ENCODE assay signal across 24 mouse cellular contexts in genomic region chr5:127396889-127397288, GRCm38 (mm10).
DNase-seq lines count a peak whose midpoint lies in the region; ATAC-seq and TF ChIP-seq lines count a peak whose summit lies in the region.
"Had no signal": no experiment of that assay in that cellular context is flagged by ENCODE, and none has a peak within 500 bp of the region (broad histone marks: within the 10 kb centered on the region; RNA-seq: fewer than 3 reads in every experiment).

No protein-coding gene starts in this region.

- intact Hi-C loops in heart, postnatal 36 days (cut with DNase I) = no loop called here

- no peak overlapping the region for H3K9ac ChIP-seq in forebrain, embryonic 12.5 days
- no peak overlapping the region for H3K9ac ChIP-seq in heart, embryonic 16.5 days (ENCODE audit: low read length)
- H3K9ac ChIP-seq in limb, embryonic 11.5 days (ENCODE audit: low read length) = no peak overlapping the region
- no peak overlapping the region for H3K9ac ChIP-seq in ES-E14 (ENCODE audit: insufficient read depth, low read depth, low read length, poor library complexity, severe bottlenecking)
- H3K9ac ChIP-seq: embryonic facial prominence, embryonic 12.5 days; embryonic facial prominence, embryonic 15.5 days; forebrain, embryonic 13.5 days; hindbrain, embryonic 12.5 days; hindbrain, embryonic 15.5 days had no signal

- 90% methylated on average over 9 of the region's 9 CpGs for WGBS in forebrain, embryonic 10.5 days
- WGBS in forebrain, embryonic 12.5 days = 85% methylated on average over 9 of the region's 9 CpGs
- 43% methylated on average over 9 of the region's 9 CpGs for WGBS in heart, embryonic 16.5 days
- WGBS in limb, embryonic 11.5 days = 82% methylated on average over 9 of the region's 9 CpGs
- 76% methylated on average over 9 of the region's 9 CpGs for WGBS in limb, embryonic 10.5 days

- H3K27ac ChIP-seq in forebrain, embryonic 10.5 days = peak overlapping the region; percentile 61; the same call in 1 of the 2 replicates
- H3K27ac ChIP-seq in forebrain, embryonic 12.5 days = no peak overlapping the region
- no peak overlapping the region for H3K27ac ChIP-seq in heart, embryonic 16.5 days (ENCODE audit: low read length)
- H3K27ac ChIP-seq in limb, embryonic 11.5 days (replicated peaks; ENCODE audit: low read depth, low read length) = no peak overlapping the region
- H3K27ac ChIP-seq in limb, embryonic 10.5 days = no peak overlapping the region
- H3K27ac ChIP-seq in ES-E14 (ENCODE audit: insufficient read depth, low read depth, low read length, poor library complexity, severe bottlenecking) = no peak overlapping the region
- H3K27ac ChIP-seq: embryonic facial prominence, embryonic 12.5 days; embryonic facial prominence, embryonic 15.5 days; forebrain, embryonic 13.5 days; hindbrain, embryonic 12.5 days; hindbrain, embryonic 15.5 days had no signal

- H3K4me1 ChIP-seq in forebrain, embryonic 10.5 days = peaks cover 35% of the 10 kb centered on the region
- H3K4me1 ChIP-seq in forebrain, embryonic 12.5 days = peaks cover 13% of the 10 kb centered on the region
- H3K4me1 ChIP-seq in heart, embryonic 16.5 days (ENCODE audit: control insufficient read depth, insufficient read depth, low read length) = no peaks in the 10 kb centered on the region; the same call in 1 of the 2 replicates
- no peaks in the 10 kb centered on the region for H3K4me1 ChIP-seq in limb, embryonic 11.5 days (ENCODE audit: control insufficient read depth, insufficient read depth, low read length)
- peaks cover 27% of the 10 kb centered on the region for H3K4me1 ChIP-seq in limb, embryonic 10.5 days
- no peaks in the 10 kb centered on the region for H3K4me1 ChIP-seq in ES-E14 (ENCODE audit: control insufficient read depth in 2 of 2, insufficient read depth in 2 of 2, low read length in 2 of 2, poor library complexity in 1 of 2)

- H3K4me3 ChIP-seq in forebrain, embryonic 10.5 days = no peak overlapping the region
- no peak overlapping the region for H3K4me3 ChIP-seq in forebrain, embryonic 12.5 days (replicated peaks)
- no peak overlapping the region for H3K4me3 ChIP-seq in heart, embryonic 16.5 days (ENCODE audit: low read length)
- no peak overlapping the region for H3K4me3 ChIP-seq in limb, embryonic 11.5 days (ENCODE audit: low read depth, low read length)
- H3K4me3 ChIP-seq in limb, embryonic 10.5 days = no peak overlapping the region
- H3K4me3 ChIP-seq in ES-E14 (ENCODE audit: insufficient read depth in 1 of 2, low read depth in 1 of 2, low read length in 2 of 2, poor library complexity in 1 of 2, severe bottlenecking in 1 of 2) = no peak overlapping the region
- H3K4me3 ChIP-seq: embryonic facial prominence, embryonic 12.5 days; embryonic facial prominence, embryonic 15.5 days; forebrain, embryonic 13.5 days; hindbrain, embryonic 12.5 days; hindbrain, embryonic 15.5 days had no signal

- H3K27me3 ChIP-seq in forebrain, embryonic 10.5 days (ENCODE audit: poor library complexity, severe bottlenecking) = no peaks in the 10 kb centered on the region
- H3K27me3 ChIP-seq in forebrain, embryonic 12.5 days = no peaks in the 10 kb centered on the region
- no peaks in the 10 kb centered on the region for H3K27me3 ChIP-seq in heart, embryonic 16.5 days (ENCODE audit: control insufficient read depth, insufficient read depth, low read length)
- no peaks in the 10 kb centered on the region for H3K27me3 ChIP-seq in limb, embryonic 11.5 days (ENCODE audit: control insufficient read depth, insufficient read depth, low read length)
- no peaks in the 10 kb centered on the region for H3K27me3 ChIP-seq in limb, embryonic 10.5 days (ENCODE audit: low read depth, poor library complexity, severe bottlenecking)
- H3K27me3 ChIP-seq: embryonic facial prominence, embryonic 12.5 days; embryonic facial prominence, embryonic 15.5 days; forebrain, embryonic 13.5 days; hindbrain, embryonic 15.5 days; Patski had no signal

- H3K36me3 ChIP-seq in forebrain, embryonic 10.5 days (replicated peaks) = no peaks in the 10 kb centered on the region
- no peaks in the 10 kb centered on the region for H3K36me3 ChIP-seq in forebrain, embryonic 12.5 days (replicated peaks)
- H3K36me3 ChIP-seq in heart, embryonic 16.5 days (ENCODE audit: control insufficient read depth, insufficient read depth) = no peaks in the 10 kb centered on the region
- no peaks in the 10 kb centered on the region for H3K36me3 ChIP-seq in limb, embryonic 11.5 days (ENCODE audit: control insufficient read depth, insufficient read depth, low read length)
- peaks cover 9% of the 10 kb centered on the region; the same call in 1 of the 2 replicates for H3K36me3 ChIP-seq in limb, embryonic 10.5 days
- no peaks in the 10 kb centered on the region for H3K36me3 ChIP-seq in ES-E14 (ENCODE audit: control insufficient read depth, insufficient read depth, low read length, poor library complexity, severe bottlenecking)
- H3K36me3 ChIP-seq: embryonic facial prominence, embryonic 12.5 days; embryonic facial prominence, embryonic 15.5 days; G1E; hindbrain, embryonic 12.5 days; hindbrain, embryonic 15.5 days had no signal

- H3K4me2 ChIP-seq in forebrain, embryonic 12.5 days = no peak overlapping the region
- H3K4me2 ChIP-seq in heart, embryonic 16.5 days (ENCODE audit: low read depth, low read length) = no peak overlapping the region
- no peak overlapping the region for H3K4me2 ChIP-seq in limb, embryonic 11.5 days (ENCODE audit: low read depth, severe bottlenecking)
- H3K4me2 ChIP-seq: embryonic facial prominence, embryonic 12.5 days; embryonic facial prominence, embryonic 15.5 days; forebrain, embryonic 13.5 days; heart, embryonic 11.5 days; hindbrain, embryonic 12.5 days; hindbrain, embryonic 15.5 days had no signal

- ATAC-seq in forebrain, embryonic 12.5 days (ENCODE audit: low FRiP score) = no peak
- ATAC-seq in heart, embryonic 16.5 days (replicated peaks; ENCODE audit: extremely low read depth, insufficient read depth, low FRiP score) = 0 out of 2 replicates have a peak, but pooled peaks have one; percentile 45
- ATAC-seq in limb, embryonic 11.5 days (ENCODE audit: insufficient number of reproducible peaks, low FRiP score, low TSS enrichment, low read depth) = no peak
- ATAC-seq: forebrain, embryonic 13.5 days; forebrain, embryonic 16.5 days; intestine, postnatal 0 days; Patski had no signal

- in situ Hi-C loops in ES-E14 (cut with MboI; ENCODE audit: low sequenced_read_pairs in 2 of 2, unreplicated experiment in 2 of 2) = no loop called here

- DNase-seq in forebrain, embryonic 10.5 days (ENCODE audit: extremely low spot score, low spot score) = no peak
- DNase-seq in heart, postnatal 36 days = no peak
- DNase-seq in limb, embryonic 11.5 days (ENCODE audit: low spot score) = peak; percentile 27
- DNase-seq in limb, embryonic 10.5 days (ENCODE audit: low spot score) = no peak
- DNase-seq in ES-E14 (ENCODE audit: low read depth, low spot score) = no peak
- DNase-seq: adrenal gland, postnatal 10 days; cerebellum, adult 11 months; cerebellum, adult 2 months; cerebellum, adult 9-11 months; cerebellum, postnatal 25 days; gastrocnemius, postnatal 10 days; gastrocnemius, postnatal 36 days had no signal

- H3K9me3 ChIP-seq in forebrain, embryonic 10.5 days = peaks cover 6% of the 10 kb centered on the region; the same call in 1 of the 2 replicates
- no peaks in the 10 kb centered on the region for H3K9me3 ChIP-seq in forebrain, embryonic 12.5 days
- 0 out of 2 replicates have a peak, but pooled peaks cover 2% of the 10 kb centered on the region for H3K9me3 ChIP-seq in heart, embryonic 16.5 days (replicated peaks; ENCODE audit: control insufficient read depth, low read length)
- no peaks in the 10 kb centered on the region for H3K9me3 ChIP-seq in limb, embryonic 11.5 days (ENCODE audit: control insufficient read depth, low read length)
- H3K9me3 ChIP-seq in limb, embryonic 10.5 days (replicated peaks) = no peaks in the 10 kb centered on the region
- no peaks in the 10 kb centered on the region for H3K9me3 ChIP-seq in ES-E14 (ENCODE audit: control insufficient read depth, insufficient read depth, low read depth, low read length)
- H3K9me3 ChIP-seq: embryonic facial prominence, embryonic 12.5 days; embryonic facial prominence, embryonic 15.5 days; forebrain, embryonic 13.5 days; hindbrain, embryonic 15.5 days had no signal

TF ChIP-seq in ES-E14, 5 proteins besides CTCF, POLR2A, EP300 and RAD21:
- TF ChIP-seq MAFK (IDR thresholded peaks at IDR 0.05; ENCODE audit: insufficient read depth, low read depth, low read length) = no peak
- TF ChIP-seq ZNF384 (IDR thresholded peaks at IDR 0.05; ENCODE audit: low read depth, low read length) = no peak
- no peak for TF ChIP-seq HCFC1 (IDR thresholded peaks at IDR 0.05; ENCODE audit: borderline replicate concordance, insufficient read depth, low read length)
- TF ChIP-seq CHD2 (IDR thresholded peaks at IDR 0.05; ENCODE audit: low read depth, low read length) = peak; percentile 44; the same call in 1 of the 2 replicates
- TF ChIP-seq ZC3H11A (IDR thresholded peaks at IDR 0.05; ENCODE audit: borderline replicate concordance, low read depth, low read length) = no peak
